Mouse (Mus musculus): Measurements from ENCODE around the gene Stard5. TPM values are rescaled to one million over a fixed set of nuclear protein-coding genes. Genes with fewer than 3 reads are reported as not detected.
A peak's percentile ranks its signal among the peaks of the same experiment; 100 is the strongest.

Gene Stard5
- polyA plus RNA-seq, 1 experiment from 2014 or later, result 45.9 TPM

DNA sequence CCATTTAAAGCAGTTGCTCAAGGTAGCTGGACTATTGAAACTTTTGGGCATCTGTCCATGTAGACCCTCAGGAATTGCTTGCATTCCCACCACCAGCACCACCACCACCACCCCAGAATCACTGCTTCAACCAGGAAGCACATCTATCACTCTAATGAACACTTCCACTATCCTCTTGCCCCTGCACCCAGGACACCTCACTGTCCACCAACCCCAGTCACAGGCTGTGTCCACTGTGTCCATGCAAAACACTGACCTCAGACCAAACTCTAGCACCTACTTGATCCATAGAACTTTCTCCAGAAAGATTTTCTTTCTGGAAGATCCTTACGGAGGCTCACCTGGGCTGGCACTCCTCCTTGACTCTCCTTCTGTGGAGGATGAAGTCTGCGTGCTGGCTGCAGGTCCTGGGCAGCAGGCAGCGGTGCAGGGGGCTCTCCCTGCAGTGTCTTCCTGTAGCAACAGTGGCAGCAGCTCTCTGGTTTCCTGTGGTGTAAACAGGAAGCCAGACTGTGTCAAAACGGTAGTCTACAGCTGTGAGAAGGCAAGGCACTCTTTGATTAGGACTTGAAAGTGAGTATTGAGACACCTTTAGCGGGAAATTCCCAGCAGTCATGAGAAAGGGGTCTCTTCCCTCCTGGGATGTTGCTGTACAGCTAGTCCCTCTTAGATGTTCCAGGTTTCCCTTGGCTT, 23.3 kb downstream of the Stard5 start:
- Histone ChIP-seq H3K4me1 (replicated peaks; ENCODE audit: insufficient read depth, low read length) (no peaks in the 10 kb centered on the region), H3K9me3 (replicated peaks; ENCODE audit: low read length) (no peaks in the 10 kb centered on the region), H3K36me3 (ENCODE audit: insufficient read depth, low read length) (no peaks in the 10 kb centered on the region), H3K27ac (peak overlapping the region; percentile 44; the same call in 1 of the 2 replicates), H3K4me3 (replicated peaks; ENCODE audit: low read depth, low read length) (no peak overlapping the region), H3K27me3 (ENCODE audit: insufficient read depth, low read length) (no peaks in the 10 kb centered on the region), H3K4me2 (ENCODE audit: low read length) (peak overlapping the region; percentile 1; the same call in 1 of the 2 replicates), H3K9ac (ENCODE audit: low read depth, low read length) (no peak overlapping the region)
- peak; percentile 50 for DNase-seq (ENCODE audit: low spot score)
- ATAC-seq (replicated peaks; ENCODE audit: low FRiP score, low read depth), result no peak
- 47% methylated on average over 5 of the region's 5 CpGs for WGBS
- no peak for TF ChIP-seq CTCF (IDR thresholded peaks at IDR 0.05; ENCODE audit: low read depth)

DNA sequence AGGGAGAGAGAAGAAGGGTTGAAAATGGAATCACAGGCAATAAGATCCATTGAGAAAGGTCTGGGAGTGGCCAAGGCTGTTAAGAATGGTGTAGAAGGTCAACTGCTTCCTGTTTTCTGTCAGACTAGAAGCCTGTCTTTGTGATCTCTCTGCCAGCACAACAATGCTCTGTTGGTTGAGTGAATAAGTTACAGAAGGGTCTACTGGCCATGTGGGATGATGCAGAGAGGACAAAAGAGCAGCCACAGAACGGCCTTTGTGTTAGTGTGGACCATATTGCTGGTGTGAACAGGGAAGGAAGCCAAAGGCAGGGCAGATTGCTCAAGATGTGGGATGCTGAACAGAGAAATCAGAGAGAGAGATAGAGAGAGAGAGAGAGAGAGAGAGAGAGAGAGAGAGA, 27.0 kb downstream of the Stard5 start:
- Histone ChIP-seq H3K4me2 (ENCODE audit: low read length) (no peak overlapping the region), H3K4me3 (replicated peaks; ENCODE audit: low read depth, low read length) (no peak overlapping the region), H3K9ac (ENCODE audit: low read depth, low read length) (no peak overlapping the region), H3K27me3 (ENCODE audit: insufficient read depth, low read length) (no peaks in the 10 kb centered on the region), H3K4me1 (replicated peaks; ENCODE audit: insufficient read depth, low read length) (no peaks in the 10 kb centered on the region), H3K27ac (0 out of 2 replicates have a peak overlapping the region, but pooled peaks have one; percentile 66), H3K9me3 (replicated peaks; ENCODE audit: low read length) (no peaks in the 10 kb centered on the region), H3K36me3 (ENCODE audit: insufficient read depth, low read length) (no peaks in the 10 kb centered on the region)
- TF ChIP-seq CTCF (IDR thresholded peaks at IDR 0.05; ENCODE audit: low read depth), result no peak
- 68% methylated on average over 1 of the region's 1 CpGs for WGBS
- DNase-seq (ENCODE audit: low spot score) (peak; percentile 32), ATAC-seq (replicated peaks; ENCODE audit: low FRiP score, low read depth) (peak; percentile 52; the same call in 1 of the 2 replicates)

DNA sequence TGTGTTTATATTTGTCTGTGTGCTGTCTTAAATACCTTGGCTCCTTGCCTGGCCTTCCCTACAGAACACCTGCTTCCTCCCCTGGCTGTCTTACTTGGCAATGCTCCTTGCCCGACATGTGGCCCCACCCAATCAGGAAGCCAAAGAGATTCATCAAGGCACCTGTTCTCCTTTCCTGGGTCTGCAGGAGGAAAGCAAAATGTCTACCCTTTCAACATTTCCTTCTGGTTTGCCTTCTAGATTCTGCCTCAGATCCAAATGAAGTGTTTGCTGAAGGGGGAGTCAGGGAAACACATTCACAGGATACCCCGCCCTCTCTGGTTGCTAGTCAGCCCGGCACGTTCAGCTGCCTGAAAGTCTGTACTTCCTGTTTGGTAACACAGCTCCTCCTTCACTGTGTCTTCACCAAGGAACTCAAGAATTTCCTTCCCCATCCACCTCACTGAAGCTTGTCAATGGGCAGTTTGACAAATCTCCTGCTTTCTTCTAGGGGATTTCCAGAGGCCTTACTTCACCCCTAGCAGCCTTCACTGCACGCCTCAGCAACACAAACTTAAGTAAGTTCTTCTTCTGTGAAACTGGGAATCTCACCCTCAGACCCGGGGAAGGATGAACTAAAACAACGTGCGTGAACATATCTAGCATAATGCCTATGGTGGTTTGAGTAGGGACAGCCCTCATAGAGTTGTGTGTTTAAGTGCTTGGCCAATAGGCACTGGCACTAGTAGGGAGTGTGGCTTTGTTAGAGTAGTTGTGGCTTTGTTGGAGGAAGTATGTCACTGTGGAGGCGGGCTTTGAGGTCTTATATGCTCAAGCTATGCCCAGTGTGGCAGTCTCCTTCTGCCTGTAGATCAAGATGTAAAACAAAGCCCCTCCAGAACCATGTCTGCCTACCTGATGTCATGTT, 27.7 kb downstream of the Stard5 start:
- Histone ChIP-seq H3K4me1 (replicated peaks; ENCODE audit: insufficient read depth, low read length) (no peaks in the 10 kb centered on the region), H3K36me3 (ENCODE audit: insufficient read depth, low read length) (no peaks in the 10 kb centered on the region), H3K27ac (peak overlapping the region; percentile 66; the same call in 1 of the 2 replicates), H3K9ac (ENCODE audit: low read depth, low read length) (no peak overlapping the region), H3K9me3 (replicated peaks; ENCODE audit: low read length) (no peaks in the 10 kb centered on the region), H3K4me3 (replicated peaks; ENCODE audit: low read depth, low read length) (no peak overlapping the region), H3K4me2 (ENCODE audit: low read length) (no peak overlapping the region), H3K27me3 (ENCODE audit: insufficient read depth, low read length) (no peaks in the 10 kb centered on the region)
- peak; percentile 36 for DNase-seq (ENCODE audit: low spot score)
- TF ChIP-seq CTCF (IDR thresholded peaks at IDR 0.05; ENCODE audit: low read depth), result no peak
- no peak for ATAC-seq (replicated peaks; ENCODE audit: low FRiP score, low read depth)
- WGBS, result 75% methylated on average over 9 of the region's 9 CpGs

DNA sequence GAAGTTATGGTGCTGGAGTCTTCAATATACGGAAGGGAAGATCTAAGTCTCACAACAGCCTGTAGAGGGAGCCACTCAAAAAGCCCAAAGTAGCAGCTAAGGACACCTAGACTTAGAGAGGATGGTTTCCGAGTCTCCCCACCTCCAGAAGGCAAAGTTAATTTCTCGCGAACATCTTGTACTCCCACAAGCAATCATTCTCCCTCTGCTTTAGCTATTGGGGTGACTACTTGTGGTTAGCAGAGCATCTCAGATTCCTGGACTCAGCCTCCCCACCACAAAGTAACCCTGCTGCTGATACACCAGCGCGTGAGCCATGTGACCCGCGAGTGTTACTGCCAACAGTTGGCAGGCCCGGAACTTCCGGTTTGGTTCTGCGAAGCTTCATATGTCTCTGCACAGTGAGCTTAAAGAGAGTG, 28.5 kb downstream of the Stard5 start:
- Histone ChIP-seq H3K4me2 (ENCODE audit: low read length) (no peak overlapping the region), H3K27me3 (ENCODE audit: insufficient read depth, low read length) (no peaks in the 10 kb centered on the region), H3K36me3 (ENCODE audit: insufficient read depth, low read length) (no peaks in the 10 kb centered on the region), H3K9me3 (replicated peaks; ENCODE audit: low read length) (no peaks in the 10 kb centered on the region), H3K27ac (no peak overlapping the region; the same call in 1 of the 2 replicates), H3K4me3 (replicated peaks; ENCODE audit: low read depth, low read length) (no peak overlapping the region), H3K9ac (ENCODE audit: low read depth, low read length) (no peak overlapping the region), H3K4me1 (replicated peaks; ENCODE audit: insufficient read depth, low read length) (no peaks in the 10 kb centered on the region)
- ATAC-seq (replicated peaks; ENCODE audit: low FRiP score, low read depth), result no peak
- TF ChIP-seq CTCF (IDR thresholded peaks at IDR 0.05; ENCODE audit: low read depth), result peak; percentile 13; the same call in 1 of the 2 replicates
- WGBS, result 88% methylated on average over 11 of the region's 11 CpGs
- DNase-seq (ENCODE audit: low spot score), result no peak

DNA sequence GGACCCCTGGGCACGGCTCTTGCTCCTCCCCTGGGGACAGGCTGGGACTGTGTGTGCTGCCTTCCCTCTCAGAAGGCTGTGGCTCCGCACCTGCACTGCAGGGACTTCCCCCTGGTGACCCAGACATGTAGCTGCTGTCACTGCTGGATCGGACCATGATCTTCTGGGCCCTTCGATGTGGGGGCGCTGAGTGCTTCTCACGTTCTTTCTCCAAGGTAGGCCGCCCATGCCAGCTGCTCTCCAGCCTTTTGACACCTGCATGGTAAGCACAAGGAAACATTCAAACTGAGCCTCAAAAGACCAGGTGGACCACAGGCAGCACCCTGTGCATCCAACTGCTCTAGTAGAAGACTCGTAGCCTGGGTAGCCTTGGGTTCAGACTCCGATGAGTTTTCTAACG, 29.3 kb downstream of the Stard5 start:
- Histone ChIP-seq H3K4me2 (ENCODE audit: low read length) (no peak overlapping the region), H3K4me1 (replicated peaks; ENCODE audit: insufficient read depth, low read length) (no peaks in the 10 kb centered on the region), H3K27ac (no peak overlapping the region), H3K9ac (ENCODE audit: low read depth, low read length) (no peak overlapping the region), H3K4me3 (replicated peaks; ENCODE audit: low read depth, low read length) (no peak overlapping the region), H3K36me3 (ENCODE audit: insufficient read depth, low read length) (no peaks in the 10 kb centered on the region), H3K27me3 (ENCODE audit: insufficient read depth, low read length) (no peaks in the 10 kb centered on the region), H3K9me3 (replicated peaks; ENCODE audit: low read length) (no peaks in the 10 kb centered on the region)
- no peak for TF ChIP-seq CTCF (IDR thresholded peaks at IDR 0.05; ENCODE audit: low read depth)
- ATAC-seq (replicated peaks; ENCODE audit: low FRiP score, low read depth) (no peak), DNase-seq (ENCODE audit: low spot score) (no peak)
- 92% methylated on average over 10 of the region's 10 CpGs for WGBS

DNA sequence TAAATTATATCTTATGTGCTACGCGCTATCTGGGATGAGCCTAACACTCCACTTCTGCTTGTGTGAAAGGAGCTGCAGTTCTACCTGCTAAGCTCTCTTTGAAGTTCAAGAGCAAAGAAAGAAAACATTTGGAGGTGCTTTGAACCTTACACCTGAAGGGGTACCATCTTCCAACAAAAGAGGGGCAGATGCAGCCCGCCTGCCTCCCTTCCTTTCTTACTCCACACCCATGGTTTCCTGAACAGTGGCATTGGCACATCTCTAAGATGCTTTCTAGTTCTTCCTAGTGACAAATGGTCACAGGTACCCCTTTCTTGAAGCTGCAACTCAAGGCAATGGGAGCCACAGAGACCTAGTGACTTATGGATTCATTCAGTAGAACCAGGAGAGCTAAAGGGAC, 30.0 kb downstream of the Stard5 start:
- DNase-seq (ENCODE audit: low spot score), result no peak
- H3K36me3 ChIP-seq (ENCODE audit: insufficient read depth, low read length), result no peaks in the 10 kb centered on the region
- H3K27me3 ChIP-seq (ENCODE audit: insufficient read depth, low read length), result no peaks in the 10 kb centered on the region
- H3K9me3 ChIP-seq (replicated peaks; ENCODE audit: low read length), result no peaks in the 10 kb centered on the region
- H3K4me2 ChIP-seq (ENCODE audit: low read length), result no peak overlapping the region
- no peak overlapping the region for H3K9ac ChIP-seq (ENCODE audit: low read depth, low read length)
- ATAC-seq (replicated peaks; ENCODE audit: low FRiP score, low read depth), result no peak
- no peak for TF ChIP-seq CTCF (IDR thresholded peaks at IDR 0.05; ENCODE audit: low read depth)
- H3K27ac ChIP-seq, result no peak overlapping the region
- no peaks in the 10 kb centered on the region for H3K4me1 ChIP-seq (replicated peaks; ENCODE audit: insufficient read depth, low read length)
- no peak overlapping the region for H3K4me3 ChIP-seq (replicated peaks; ENCODE audit: low read depth, low read length)
- 88% methylated on average over 3 of the region's 3 CpGs for WGBS
